Mouse (Mus musculus) spleen, adult 10 weeks (tissue): ENCODE measurements around the gene Defb45. TPM values are rescaled to one million over a fixed set of nuclear protein-coding genes. Genes with fewer than 3 reads are reported as not detected.

Source experiments
- polyA plus RNA-seq: library from polyadenylated mRNA; stranded (reverse); fragments of 350-450 nt; fragmentation: Illumina TruSeq; extraction: RNeasy Lipid Tissue Mini Kit (QIAGEN cat#74804); gene quantifications from one replicate; pipeline ENCODE4 v1.2.3, GENCODE M21; 2015; ENCODE audit warnings: low replicate concordance; ENCODE audit not compliant: insufficient read depth

The Defb45 gene
- polyA plus RNA-seq = not detected

GRCm38 (mm10) chr2:152599299-152599698 is at the start of gene Defb45:
Gene Defb45, minus strand, starts transcription at chr2:152599399.

DNA sequence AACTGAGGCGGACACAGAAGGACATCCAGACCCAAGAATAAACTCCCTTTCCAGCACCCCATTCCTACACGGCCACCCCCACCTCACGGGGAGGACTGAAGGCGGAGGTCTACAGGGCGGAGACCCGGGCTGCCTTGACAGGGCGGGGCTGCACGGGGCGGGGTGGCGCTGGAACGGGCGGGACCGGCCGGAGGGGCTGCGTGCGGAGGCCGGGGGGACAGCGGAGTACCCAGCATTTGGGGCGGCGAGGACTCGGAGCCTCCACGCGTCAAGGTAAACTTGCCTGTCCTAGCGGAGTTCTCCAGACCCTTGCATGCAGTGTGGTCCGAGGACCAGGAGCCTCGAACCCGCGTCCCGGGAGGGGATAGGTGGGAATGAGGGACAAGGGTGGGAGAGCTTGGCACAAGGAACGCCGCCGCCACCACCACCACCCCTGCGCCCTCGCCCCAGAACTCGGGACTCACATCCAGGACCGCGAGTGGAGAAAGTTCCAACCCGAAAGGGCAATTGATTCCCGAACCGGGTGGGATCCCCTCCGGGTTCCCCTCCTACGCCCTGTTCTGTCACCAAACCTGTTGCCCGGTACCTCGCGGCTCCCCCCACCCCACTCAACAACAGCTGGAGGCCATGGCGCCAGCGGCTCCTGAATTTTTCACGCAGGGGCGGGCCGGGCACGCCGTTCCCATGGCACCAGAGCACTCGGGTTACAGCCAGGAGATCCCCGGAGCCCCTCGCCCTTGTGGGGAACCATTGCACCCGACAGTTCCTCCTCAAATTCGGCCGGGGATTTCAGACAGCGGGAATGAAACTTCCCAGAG is 27.8 kb upstream of the Defb45 start, which contains the start of gene Rem1:
TSS of gene Rem1 (plus strand) at position 178 of the 818 bp plus-strand sequence.

GRCm38 (mm10) chr2:152622953-152623352 is 23.8 kb upstream of the Defb45 start, which contains the start of gene Defb25:
Gene Defb25, minus strand, starts transcription at chr2:152623053.

GRCm38 (mm10) chr2:152604057-152604456 is 4.9 kb upstream of the Defb45 start, which contains the start of gene Defb36:
Gene Defb36, plus strand, starts transcription at chr2:152604327.

GRCm38 (mm10) chr2:152580107-152580506 is 19.1 kb downstream of the Defb45 start, which contains the start of gene Defb19:
Gene Defb19, minus strand, starts transcription at chr2:152580312.

GRCm38 (mm10) chr2:152572114-152572794 is 26.9 kb downstream of the Defb45 start, which contains the start of gene Defb21:
Gene Defb21, plus strand, starts transcription at chr2:152572744.

DNA sequence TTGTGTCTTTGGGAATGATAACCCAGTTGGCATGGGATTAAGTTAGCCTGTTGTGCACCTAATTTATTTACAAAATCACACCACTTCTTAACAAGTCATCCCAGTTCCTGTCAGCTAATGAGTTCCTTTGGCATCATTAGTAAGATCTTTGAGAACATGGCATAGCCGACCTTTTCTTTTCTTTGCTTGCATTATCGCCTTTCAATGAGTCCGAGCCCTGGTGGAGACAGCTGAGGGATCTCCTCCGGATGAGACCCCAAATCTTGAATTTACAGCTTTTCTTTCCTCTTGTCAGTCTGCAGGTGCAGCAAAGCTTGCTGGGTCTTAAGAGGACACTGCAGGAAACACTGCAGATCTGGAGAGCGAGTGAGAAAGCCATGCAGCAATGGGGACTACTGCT is 30.2 kb downstream of the Defb45 start, which contains the start of gene Gm17416:
TSS of gene Gm17416 (plus strand) at position 301 of the 400 bp plus-strand sequence.

Other genes with a start within 250 kb of the Defb45 start
- not detected for gene Nrsn2, start 222.8 kb downstream of the Defb45 start, polyA plus RNA-seq
- gene Sox12, start 201.3 kb downstream of the Defb45 start, polyA plus RNA-seq = 1.0 TPM
- gene Zcchc3, start 184.4 kb downstream of the Defb45 start, polyA plus RNA-seq = 2.3 TPM
- gene 6820408C15Rik, start 183.8 kb downstream of the Defb45 start, polyA plus RNA-seq = not detected
- not detected for gene Defb23, start 134.8 kb downstream of the Defb45 start, polyA plus RNA-seq
- gene Defb20, start 122.3 kb downstream of the Defb45 start, polyA plus RNA-seq = not detected
- gene Defb22, start 109.3 kb downstream of the Defb45 start, polyA plus RNA-seq = not detected
- not detected for gene Defb26, start 87.7 kb downstream of the Defb45 start, polyA plus RNA-seq
- gene Defb28, start 81.1 kb downstream of the Defb45 start, polyA plus RNA-seq = not detected
- not detected for gene Defb29, start 59.3 kb downstream of the Defb45 start, polyA plus RNA-seq
- gene Gm17416, start 30.1 kb downstream of the Defb45 start, polyA plus RNA-seq = not detected
- not detected for gene Defb21, start 26.7 kb downstream of the Defb45 start, polyA plus RNA-seq
- not detected for gene Defb19, start 19.1 kb downstream of the Defb45 start, polyA plus RNA-seq
- gene Defb36, start 4.9 kb upstream of the Defb45 start, polyA plus RNA-seq = not detected
- gene Defb25, start 23.7 kb upstream of the Defb45 start, polyA plus RNA-seq = not detected
- 3.6 TPM for gene Rem1, start 27.6 kb upstream of the Defb45 start, polyA plus RNA-seq
- gene H13, start 70.1 kb upstream of the Defb45 start, polyA plus RNA-seq = 77.9 TPM
- gene Mcts2, start 87.6 kb upstream of the Defb45 start, polyA plus RNA-seq = 8.0 TPM
- 10.5 TPM for gene Id1, start 136.9 kb upstream of the Defb45 start, polyA plus RNA-seq
- 0.76 TPM for gene Cox4i2, start 154.8 kb upstream of the Defb45 start, polyA plus RNA-seq
- gene Bcl2l1, start 232.3 kb upstream of the Defb45 start, polyA plus RNA-seq = 34.2 TPM
- 17.3 TPM for gene Tpx2, start 248.6 kb upstream of the Defb45 start, polyA plus RNA-seq